Mouse (Mus musculus): ENCODE measurements at regions not wholly inside any gene's neighbourhood (a gene's known extent, or its start where the extent isn't known, plus 50 kb on each side); places are given as distances from the start of the nearest gene placed in this dataset.
A peak's percentile ranks its signal among the peaks of the same experiment; 100 is the strongest.

- DNase-seq (ENCODE audit: low spot score) = no peak
Observed at GRCm38 (mm10) chr5:75466941-75467340, 107.8 kb upstream of the Kit start.

GRCm38 (mm10) chr5:75467916-75468315, 106.8 kb upstream of the Kit start:
- no peak for DNase-seq (ENCODE audit: low spot score)

- DNase-seq (ENCODE audit: low spot score) = no peak
Observed at GRCm38 (mm10) chr5:75471010-75471409, 103.7 kb upstream of the Kit start.

- no peak for DNase-seq (ENCODE audit: low spot score)
Observed at GRCm38 (mm10) chr5:75472484-75472883, 102.2 kb upstream of the Kit start.

- DNase-seq (ENCODE audit: low spot score) = peak; percentile 77
Observed at GRCm38 (mm10) chr5:75475414-75475813, 99.3 kb upstream of the Kit start.

GRCm38 (mm10) chr5:75478499-75478898, 96.2 kb upstream of the Kit start:
- DNase-seq (ENCODE audit: low spot score) = no peak

GRCm38 (mm10) chr5:75479149-75479548, 95.6 kb upstream of the Kit start:
- no peak for DNase-seq (ENCODE audit: low spot score)

GRCm38 (mm10) chr5:75481595-75481994, 93.1 kb upstream of the Kit start:
- DNase-seq (ENCODE audit: low spot score) = peak; percentile 23

- no peak for DNase-seq (ENCODE audit: low spot score)
Observed at GRCm38 (mm10) chr5:75484330-75484729, 90.4 kb upstream of the Kit start.

- no peak for DNase-seq (ENCODE audit: low spot score)
Observed at GRCm38 (mm10) chr5:75490806-75491205, 83.9 kb upstream of the Kit start.

GRCm38 (mm10) chr5:75494143-75494542, 80.6 kb upstream of the Kit start:
- DNase-seq (ENCODE audit: low spot score) = no peak

GRCm38 (mm10) chr5:75499053-75499452, 75.7 kb upstream of the Kit start:
- DNase-seq (ENCODE audit: low spot score) = no peak

GRCm38 (mm10) chr5:75499695-75500094, 75.0 kb upstream of the Kit start:
- no peak for DNase-seq (ENCODE audit: low spot score)

- DNase-seq (ENCODE audit: low spot score) = no peak
Observed at GRCm38 (mm10) chr5:75500654-75501416, 73.9 kb upstream of the Kit start.

- DNase-seq (ENCODE audit: low spot score) = no peak
Observed at GRCm38 (mm10) chr5:75503673-75504072, 71.0 kb upstream of the Kit start.

- DNase-seq (ENCODE audit: low spot score) = peak; percentile 16
Observed at GRCm38 (mm10) chr5:75512521-75513422, 61.9 kb upstream of the Kit start.

GRCm38 (mm10) chr5:75518213-75518612, 56.5 kb upstream of the Kit start:
- DNase-seq (ENCODE audit: low spot score) = peak; percentile 16

GRCm38 (mm10) chr5:75523041-75523678, 51.6 kb upstream of the Kit start:
- no peak for DNase-seq (ENCODE audit: low spot score)
